Comparison of ENCODE assay signal across 31 mouse cellular contexts in genomic region chr10:75484066-75484465, GRCm38 (mm10).
"Had no signal": no experiment of that assay in that cellular context is flagged by ENCODE, and none has a peak within 500 bp of the region (broad histone marks: within the 10 kb centered on the region; RNA-seq: fewer than 3 reads in every experiment).

No protein-coding gene starts in this region.

- H3K4me1 ChIP-seq: heart, embryonic 15.5 days; hindbrain, embryonic 10.5 days; hindbrain, embryonic 12.5 days; hindbrain, embryonic 13.5 days; hindbrain, embryonic 15.5 days; intestine, embryonic 15.5 days had no signal

- DNase-seq: heart, postnatal 10 days; heart, postnatal 14 days; heart, postnatal 36 days; heart, postnatal 4 days; kidney, adult 11 months; kidney, adult 18-20 months; kidney, adult 2 months; kidney, adult 8-10 months; kidney, postnatal 10 days; kidney, postnatal 14 days; kidney, postnatal 25 days; kidney, postnatal 36 days; kidney, postnatal 4 days; layer of hippocampus, adult 9-11 months; layer of hippocampus, postnatal 36 days had no signal

- H3K9me3 ChIP-seq: heart, embryonic 12.5 days; heart, embryonic 13.5 days; heart, embryonic 15.5 days; hindbrain, embryonic 10.5 days; hindbrain, embryonic 12.5 days; hindbrain, embryonic 13.5 days; hindbrain, embryonic 15.5 days; intestine, embryonic 15.5 days had no signal

- H3K27ac ChIP-seq: heart, embryonic 13.5 days; heart, embryonic 15.5 days; hindbrain, embryonic 10.5 days; hindbrain, embryonic 12.5 days; hindbrain, embryonic 13.5 days; hindbrain, embryonic 14.5 days; hindbrain, embryonic 15.5 days; hindbrain, postnatal 0 days; intestine, embryonic 15.5 days; layer of hippocampus, adult 2 months; left cerebral cortex, adult 2 months had no signal

- H3K36me3 ChIP-seq: heart, embryonic 12.5 days; heart, embryonic 13.5 days; heart, embryonic 15.5 days; hindbrain, embryonic 10.5 days; hindbrain, embryonic 12.5 days; hindbrain, embryonic 13.5 days; hindbrain, embryonic 15.5 days; intestine, embryonic 15.5 days had no signal

- ATAC-seq: hindbrain, embryonic 16.5 days; hindbrain, postnatal 0 days; inflammation-experienced regulatory T-cells, adult 6 months; intestine, embryonic 15.5 days; intestine, embryonic 16.5 days; intestine, postnatal 0 days had no signal

- H3K4me3 ChIP-seq: heart, embryonic 12.5 days; heart, embryonic 13.5 days; heart, embryonic 15.5 days; hindbrain, embryonic 10.5 days; hindbrain, embryonic 12.5 days; hindbrain, embryonic 13.5 days; hindbrain, embryonic 15.5 days; intestine, embryonic 15.5 days; layer of hippocampus, adult 2 months; left cerebral cortex, adult 2 months had no signal

- H3K4me2 ChIP-seq: heart, embryonic 12.5 days; heart, embryonic 13.5 days; heart, embryonic 15.5 days; hindbrain, embryonic 12.5 days; hindbrain, embryonic 13.5 days; hindbrain, embryonic 14.5 days; hindbrain, embryonic 15.5 days; intestine, embryonic 15.5 days had no signal

- H3K27me3 ChIP-seq: heart, embryonic 12.5 days; heart, embryonic 13.5 days; heart, embryonic 15.5 days; hindbrain, embryonic 12.5 days; hindbrain, embryonic 13.5 days; hindbrain, embryonic 15.5 days; intestine, embryonic 15.5 days had no signal

- H3K9ac ChIP-seq: heart, embryonic 12.5 days; heart, embryonic 13.5 days; heart, embryonic 15.5 days; hindbrain, embryonic 12.5 days; hindbrain, embryonic 13.5 days; hindbrain, embryonic 14.5 days; hindbrain, embryonic 15.5 days; intestine, embryonic 15.5 days had no signal
